Mouse (Mus musculus) thymus, adult 18-20 months (tissue): ENCODE results near the gene Ubap2l.

Experiments used
- DNase-seq, 2 experiments: peaks; one replicate each; pipeline ENCODE4 v3.0.0; 2022; ENCODE audit warnings: mixed read lengths in 2 of 2

Ubap2l gene

DNA sequence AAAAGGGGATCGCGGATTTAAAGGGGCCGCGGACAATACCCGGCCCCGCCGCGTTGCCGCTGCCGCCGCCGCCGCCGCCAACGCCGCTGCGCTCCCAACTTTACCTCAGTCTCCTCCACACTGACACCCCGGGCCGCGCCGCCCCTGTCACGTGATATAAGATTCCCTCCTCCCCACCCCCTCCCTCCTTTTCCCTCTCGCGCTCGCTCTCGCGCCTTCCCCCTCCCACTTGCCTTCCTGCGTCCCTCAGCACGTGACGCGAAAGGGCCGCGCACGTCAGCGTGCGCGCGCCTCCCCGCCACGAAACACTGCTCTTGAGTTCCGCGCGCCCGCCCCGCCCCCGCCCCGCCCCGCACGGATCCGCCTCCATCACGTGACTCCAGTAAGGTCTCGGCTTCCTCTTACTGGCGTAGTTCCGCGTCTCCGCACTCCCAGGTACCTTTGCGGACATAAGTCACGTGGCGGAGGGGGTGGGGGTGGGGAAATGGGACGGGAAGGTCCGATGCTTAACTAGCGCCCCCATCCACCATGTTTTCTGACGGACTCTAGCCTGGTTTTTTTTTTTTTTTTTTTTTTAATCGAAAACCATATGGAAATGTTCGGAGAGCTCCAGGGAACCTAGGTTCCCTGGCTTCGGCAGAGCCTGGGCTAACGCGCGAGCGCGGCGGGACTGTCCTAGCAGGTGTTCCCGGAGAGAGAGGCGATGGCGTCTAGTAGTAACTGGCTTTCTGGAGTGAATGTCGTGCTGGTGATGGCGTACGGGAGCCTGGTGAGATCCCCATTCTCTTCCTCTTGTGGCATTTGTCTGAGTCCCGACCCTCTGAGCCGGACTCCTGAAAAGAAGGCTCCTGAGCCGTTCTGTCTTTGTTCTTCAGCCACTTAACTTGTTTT lies at the start of gene Ubap2l:
Ubap2l (minus strand) TSS at position 278 of the 891 bp plus-strand sequence.
- peak; percentile 91 to 94 for DNase-seq

DNA sequence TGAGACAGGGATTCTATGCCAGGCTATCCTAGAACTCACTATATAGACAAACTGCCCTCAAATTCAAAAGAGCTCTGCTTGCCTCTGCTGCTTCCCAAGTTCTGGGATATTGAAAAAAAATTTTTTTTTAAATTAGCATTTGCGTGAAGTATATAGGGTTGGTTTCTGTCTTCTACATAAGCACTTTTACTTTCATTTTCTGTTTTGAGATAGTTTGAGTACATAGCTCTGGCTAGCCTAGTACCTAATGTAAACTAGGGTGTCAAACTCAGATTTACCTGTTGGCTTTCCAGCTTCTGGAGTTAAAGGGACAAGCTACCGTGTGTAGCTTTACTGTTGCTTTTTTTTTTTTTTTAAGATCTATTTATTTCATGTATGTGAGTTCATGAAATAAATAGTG lies 49.2 kb upstream of the Ubap2l start:
- DNase-seq, result no peak

DNA sequence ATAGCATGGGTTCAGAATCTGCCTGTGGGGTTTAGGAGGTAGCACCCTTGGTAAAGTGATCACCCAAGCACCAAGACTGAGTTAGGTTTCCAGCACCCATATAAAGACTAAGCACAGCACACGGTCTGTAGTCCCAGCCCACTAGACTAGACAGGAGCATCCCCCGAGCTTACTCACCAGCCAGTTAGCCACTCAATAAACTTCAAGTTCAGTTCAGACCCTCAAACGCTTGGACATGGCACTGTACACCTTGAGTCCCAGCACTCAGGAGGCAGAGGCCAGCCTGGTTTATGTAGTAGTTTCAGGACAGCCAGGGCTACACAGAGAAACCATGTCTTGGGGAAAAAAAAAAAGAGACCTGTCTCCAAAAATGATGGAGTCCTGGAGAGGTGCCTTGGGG lies 48.6 kb upstream of the Ubap2l start:
- no peak for DNase-seq

DNA sequence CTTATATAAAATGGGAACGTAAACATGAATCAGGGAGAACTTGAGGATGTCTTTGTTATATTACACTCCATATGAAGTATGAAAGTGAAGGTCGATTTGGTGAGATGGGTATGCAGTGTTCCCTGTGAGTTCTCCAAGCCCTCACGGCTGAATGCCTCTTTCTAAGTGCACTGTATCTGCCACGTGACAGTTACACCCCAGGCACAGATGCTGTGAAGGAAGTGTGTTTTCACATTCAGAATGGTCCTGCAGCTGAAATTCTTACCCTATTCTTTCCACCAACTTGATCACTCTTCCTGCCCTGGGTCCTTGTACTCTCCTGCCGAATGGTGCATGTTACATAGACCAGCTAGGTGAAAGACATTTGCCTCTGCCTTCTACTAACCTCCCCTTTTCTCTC lies 45.5 kb upstream of the Ubap2l start:
- DNase-seq, result no peak

DNA sequence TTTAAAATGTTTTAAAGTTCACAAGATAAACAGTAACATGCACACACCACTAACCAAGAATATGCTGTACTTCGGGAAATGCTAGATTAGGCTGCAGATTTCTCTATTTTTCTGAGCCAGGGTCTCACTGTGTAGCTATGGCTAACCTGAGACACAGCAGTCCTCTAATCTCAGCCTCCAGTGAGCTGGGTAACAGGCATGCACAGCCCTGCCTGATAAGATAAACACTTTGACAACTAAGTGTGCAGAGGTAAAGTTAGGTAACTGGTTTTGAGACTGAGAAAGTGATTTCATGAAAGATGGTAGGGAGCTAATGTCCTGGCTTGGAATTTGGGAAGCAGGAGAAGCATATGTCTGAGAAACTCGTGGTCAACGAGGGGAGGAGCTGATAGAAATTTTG lies 42.0 kb upstream of the Ubap2l start:
- no peak for DNase-seq

DNA sequence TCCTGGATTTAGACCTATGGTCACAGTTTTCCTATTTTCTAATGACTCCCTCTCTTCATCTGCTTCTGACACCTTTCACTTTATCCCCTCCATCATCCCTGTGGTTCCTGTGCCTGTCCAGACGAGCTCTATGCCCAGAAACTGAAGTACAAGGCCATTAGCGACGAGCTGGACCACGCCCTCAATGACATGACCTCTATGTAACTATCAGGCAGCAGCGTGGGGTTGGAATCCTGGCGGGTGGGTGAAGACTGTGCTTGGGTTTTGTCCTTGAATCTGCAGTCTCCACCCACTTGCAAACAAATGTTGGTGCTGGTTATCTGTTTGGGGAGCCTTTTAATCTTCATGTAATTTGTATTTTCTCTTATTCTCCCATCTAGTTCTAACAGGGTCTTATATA lies 38.5 kb upstream of the Ubap2l start:
- DNase-seq, result no peak

DNA sequence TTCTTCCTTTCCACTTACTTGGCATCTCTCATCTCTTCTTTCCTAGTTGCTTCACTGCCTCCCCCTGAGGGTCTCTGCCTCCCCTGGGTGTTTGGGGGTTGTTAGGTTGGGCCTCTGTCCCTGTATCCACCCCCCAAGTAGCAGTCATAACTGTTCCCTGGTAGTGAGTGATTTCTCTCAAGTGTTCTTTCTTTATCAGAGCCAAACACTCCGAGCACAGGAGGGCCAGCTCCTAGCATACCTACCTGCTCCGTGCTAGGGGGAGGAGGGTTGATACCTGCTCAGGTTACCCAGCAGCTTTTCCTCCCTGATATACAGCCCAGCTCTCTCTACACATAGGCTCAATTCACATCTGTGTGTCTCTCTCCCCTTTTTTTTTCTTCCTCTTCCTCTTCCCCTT lies 36.2 kb upstream of the Ubap2l start:
- DNase-seq, result no peak

DNA sequence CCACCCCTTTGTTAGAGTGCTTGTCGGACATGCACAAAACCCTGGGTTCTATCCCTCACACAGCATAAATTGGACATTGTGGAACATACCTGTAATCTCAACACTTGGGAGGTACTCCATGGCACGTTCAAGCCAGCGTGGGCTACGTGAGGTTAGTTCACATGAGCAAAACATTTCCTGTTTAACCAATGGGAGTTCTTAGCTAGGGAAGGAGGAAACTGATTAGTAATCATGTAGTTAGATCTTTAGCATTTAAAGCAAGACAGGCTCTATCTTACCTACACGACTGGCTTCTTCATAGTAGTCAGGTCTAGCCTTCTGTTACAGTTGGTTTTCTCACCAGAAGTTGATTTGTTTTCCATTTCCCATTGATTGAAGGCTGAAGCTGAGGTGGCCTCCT lies 33.6 kb upstream of the Ubap2l start:
- no peak for DNase-seq

DNA sequence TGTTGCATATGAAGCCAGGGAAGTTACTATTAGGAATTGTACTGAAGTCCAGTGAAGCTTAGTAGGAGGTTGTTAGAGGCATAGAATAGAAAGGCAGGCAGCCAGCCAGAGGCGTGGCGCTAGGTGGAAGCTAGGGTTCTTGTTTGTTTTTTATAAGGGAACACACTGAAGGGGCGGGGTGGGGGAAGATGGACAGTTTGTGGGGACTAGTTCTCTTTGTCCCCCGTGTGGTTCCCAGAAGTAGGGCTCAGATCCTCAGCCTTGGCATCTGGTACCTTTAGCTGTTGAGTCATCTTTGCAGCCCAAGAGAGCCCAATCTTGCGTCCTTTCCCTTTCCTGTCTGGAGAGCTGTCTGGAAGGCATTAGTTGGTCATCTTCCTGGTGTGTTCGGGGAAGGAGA lies 32.9 kb upstream of the Ubap2l start:
- DNase-seq, result no peak

DNA sequence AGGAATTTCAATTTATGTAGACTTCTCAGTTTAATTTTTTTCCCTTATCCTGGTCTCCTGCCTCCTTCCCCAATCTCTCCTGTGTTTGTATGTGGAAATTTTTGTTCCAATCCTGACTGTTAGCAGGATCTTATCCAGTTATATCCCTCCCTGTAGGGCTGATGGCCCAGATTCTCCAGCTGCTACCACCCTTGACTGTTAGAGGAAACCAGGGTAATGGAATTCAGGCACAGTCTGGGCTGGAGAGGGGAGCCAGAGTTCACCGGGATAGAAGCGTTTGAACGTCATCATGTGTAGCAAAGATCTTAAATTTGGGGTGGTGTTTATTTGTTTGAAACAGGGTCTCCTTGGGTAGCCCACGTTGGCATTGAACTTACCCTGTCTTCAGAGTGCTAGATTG lies 32.4 kb upstream of the Ubap2l start:
- no peak for DNase-seq

DNA sequence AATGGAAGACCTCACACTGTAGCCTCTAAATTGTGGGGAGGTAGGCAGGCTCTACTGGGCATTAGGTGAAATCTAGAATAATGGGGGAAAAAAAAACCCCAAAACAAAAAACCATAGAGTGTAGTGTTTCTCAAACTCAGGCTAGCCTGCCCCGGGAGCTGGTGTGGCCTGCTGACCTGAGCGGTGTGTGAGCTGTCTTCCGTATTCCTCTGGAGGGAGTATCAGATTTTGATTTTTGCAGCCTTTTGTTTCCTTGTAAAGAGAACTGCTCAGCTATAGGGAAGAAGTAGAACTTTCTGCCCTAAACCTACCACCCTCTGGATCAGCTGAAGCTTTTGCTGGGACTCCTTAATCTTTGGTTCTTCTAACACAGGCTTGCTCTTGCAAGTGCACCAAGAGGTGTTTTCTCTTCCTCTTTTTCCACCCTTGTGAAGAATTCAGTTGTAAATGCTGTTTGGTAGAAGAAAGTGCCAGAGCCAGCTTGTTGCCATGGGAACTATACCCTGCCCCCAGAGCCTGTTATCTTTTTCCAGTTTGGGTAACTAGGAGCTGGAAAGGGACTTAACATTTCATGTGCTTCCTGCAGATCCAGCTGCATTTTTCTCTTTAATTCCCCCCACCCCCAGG lies 31.4 kb upstream of the Ubap2l start:
- DNase-seq, result no peak

DNA sequence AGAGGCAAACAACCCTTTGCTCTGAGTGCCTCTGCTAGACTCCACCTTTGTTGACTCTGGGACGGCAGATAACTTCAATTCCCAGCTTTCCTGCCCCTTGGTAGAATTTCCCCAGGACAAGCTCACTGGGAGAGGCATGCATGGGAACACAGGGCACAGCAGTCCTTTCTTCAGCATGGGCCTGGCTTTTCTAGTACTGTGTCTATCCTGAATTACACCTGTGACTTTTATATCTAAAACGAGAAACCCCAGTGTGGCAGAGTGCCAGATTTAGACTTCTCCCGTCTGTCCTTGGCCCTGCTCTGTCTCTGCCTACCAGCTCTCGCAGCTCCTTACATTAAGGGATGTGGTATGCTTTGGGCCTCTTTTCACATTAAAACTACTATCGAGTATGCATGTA lies 30.6 kb upstream of the Ubap2l start:
- no peak for DNase-seq

DNA sequence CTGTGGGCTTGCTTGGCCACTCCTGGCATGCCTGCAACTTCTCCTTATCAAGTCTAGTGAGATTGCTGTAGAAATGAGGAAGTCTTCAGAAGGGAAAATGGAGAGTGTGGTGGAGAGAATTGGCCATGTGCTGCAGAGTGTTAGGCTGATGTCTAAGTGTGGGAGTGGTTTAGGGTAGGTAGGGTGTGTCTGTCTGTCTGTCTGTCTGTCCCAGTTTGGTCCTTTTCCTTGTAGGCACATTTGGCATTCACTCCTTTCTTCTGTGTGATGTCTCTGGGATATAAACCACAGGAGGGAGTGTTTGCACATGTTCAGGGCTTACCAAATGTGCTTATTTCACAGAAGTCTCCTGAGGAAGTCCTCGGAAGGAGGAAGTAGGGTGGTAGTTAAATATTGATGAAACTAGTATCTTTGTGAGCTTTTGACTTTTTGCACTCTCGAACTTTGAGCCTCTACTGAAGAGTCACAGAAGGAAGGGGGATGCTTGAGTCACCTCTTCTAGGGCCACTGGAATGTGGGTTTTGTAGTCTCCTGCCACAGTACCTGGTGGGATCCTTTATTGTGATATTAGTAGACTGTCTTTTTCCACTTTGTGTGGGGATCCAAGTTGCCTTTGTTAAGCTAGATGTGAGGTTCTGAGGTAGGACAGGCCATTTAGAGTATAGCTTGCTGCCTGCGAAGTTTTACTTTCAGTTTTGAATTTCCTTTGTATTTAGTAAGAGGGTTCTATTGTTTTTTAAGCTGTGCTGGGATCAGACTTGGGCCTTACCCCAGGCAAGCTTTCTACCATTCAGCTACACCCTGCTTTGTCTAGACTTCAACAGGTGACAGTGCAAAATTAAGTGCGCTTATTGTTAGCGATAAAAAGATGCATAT lies 29.2 kb upstream of the Ubap2l start:
- DNase-seq, result no peak

DNA sequence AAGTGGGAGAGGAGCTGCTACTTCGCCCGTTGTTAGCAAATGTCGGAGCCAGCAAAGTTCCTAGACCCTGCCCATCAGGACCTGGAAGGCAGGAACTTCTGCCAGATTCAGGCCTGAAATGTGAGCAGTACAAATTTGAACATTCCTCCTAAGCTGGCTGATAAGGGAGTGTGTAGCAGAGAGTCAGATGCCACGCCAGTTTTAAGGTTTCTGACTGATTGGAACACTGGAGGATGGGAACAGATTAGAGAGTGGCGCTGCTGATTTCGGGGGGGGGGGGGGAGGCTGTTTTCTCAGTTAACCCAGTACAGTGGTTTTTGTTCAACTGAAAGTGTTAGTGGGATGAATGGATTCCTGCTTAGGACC lies 28.1 kb upstream of the Ubap2l start:
- no peak for DNase-seq

DNA sequence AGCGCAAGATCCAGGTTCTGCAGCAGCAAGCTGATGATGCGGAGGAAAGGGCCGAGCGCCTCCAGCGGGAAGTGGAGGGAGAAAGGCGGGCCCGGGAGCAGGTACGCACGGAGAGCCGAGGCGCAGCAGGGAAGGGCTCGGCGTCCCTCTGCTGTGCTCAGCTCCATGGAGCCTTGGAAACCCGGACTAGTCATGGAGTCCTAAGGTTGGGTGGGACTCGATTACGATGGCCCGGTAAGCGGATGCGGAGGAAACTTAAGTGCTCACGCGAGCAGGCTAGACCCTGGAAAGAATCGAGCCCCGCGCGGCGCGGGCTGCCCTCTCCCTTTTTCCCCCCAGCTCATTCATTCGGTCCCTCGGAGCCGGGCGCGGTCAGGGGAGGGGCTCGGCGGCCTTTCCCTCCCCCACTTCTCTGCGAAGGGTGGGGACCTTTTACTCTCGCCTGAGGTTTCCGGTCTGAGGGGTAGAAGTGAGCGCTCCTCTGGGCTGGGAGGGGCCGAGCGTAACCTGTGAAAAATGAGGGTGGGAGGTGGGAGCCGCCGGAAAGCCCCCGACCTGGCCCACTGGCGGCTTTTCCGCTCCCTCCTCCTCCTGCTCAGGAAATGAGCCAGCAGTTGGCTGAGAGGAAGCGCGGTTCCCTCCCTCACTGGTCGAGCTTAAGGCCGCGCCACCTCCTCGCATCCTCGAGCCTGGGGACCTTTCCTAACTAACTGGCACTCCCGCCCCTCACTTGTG lies 27.5 kb upstream of the Ubap2l start:
- DNase-seq, result peak; percentile 85 to 91

DNA sequence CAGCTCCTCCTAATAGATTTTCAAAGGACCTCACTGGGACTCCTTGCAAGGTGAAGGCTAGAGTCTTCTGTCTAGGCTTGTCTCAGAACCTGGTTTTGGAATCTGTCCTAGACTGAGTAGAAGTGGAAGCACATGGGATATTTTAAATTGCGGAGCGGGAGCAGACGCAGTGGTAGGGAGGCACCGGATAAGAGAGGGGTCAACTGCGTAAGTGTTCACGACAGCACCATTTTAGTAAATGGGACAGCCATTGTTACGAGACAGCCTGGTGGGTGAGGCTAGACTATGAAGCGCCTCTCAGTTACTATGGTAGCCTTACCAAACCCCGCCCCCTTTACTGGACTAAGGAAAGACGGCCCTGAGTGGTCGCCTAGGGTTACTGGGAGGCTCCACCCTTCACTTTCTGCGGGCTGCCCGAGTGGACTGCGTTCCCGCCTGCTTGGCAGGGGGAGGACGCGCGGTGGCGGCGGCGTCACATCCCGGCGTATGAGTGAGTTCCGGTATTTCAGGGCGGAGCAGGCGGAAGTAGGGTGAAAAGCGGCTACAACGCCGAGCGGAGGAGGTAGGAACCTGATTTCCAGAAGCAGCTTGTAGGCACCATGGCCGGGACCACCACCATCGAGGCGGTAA lies 26.8 kb upstream of the Ubap2l start:
- peak; percentile 84 to 89 for DNase-seq

DNA sequence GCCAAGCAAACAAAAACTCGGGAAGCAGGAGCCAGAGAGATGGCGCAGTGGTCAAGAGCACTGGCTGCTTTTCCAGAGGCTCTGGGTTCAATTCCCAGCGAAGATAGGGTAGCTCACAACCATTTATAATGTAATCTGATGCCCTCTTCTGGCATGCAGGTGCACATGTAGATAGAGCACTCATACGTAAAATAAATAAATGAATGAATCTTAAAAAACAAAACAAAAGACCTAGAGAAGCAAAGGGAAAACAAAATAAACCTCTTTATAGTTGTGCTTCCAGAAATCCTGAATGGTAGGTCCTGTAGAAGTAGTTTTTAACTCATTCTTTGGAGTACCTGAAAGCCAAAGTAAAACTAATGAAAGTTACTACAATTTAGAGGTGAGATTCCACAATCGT lies 25.8 kb upstream of the Ubap2l start:
- no peak for DNase-seq

DNA sequence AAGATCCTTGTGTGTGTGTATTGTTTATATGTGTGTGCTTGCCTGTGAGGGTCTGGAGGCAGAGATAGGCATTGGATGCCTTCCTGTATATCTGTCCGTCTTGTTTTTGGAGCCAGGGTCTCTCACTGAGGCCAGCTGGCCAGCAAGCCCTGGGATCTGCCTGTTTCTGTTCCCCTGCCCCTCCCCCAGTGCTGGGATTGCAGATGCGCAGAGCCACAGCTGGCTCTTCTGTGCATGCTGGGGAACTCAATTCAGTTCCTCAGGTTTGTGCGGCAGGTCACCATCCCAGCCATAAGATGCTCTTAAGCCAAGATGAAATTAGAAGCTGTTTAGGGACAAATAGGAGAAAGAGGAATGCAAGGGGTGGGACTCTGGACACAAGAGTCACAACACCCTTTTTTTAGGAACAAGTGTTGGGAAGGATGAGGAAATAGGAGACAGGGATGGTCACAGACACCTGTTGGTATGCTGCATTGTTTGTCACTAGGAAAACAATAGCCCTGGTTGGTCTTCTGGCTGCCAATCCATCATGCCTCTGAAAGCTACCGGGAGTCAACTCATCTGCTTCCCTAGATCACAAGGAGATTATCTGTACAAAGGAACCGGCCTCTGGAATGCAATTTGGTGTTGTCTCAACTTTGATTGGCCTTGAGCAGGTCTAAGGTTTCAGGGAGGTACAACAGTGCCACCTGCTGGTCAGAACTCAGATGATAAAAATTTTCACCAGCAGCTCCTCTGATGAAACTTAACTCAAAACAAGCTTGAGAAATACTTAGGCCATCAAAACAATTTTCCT lies 24.7 kb upstream of the Ubap2l start:
- peak in 1 of 2 experiments; percentile 60 for DNase-seq

DNA sequence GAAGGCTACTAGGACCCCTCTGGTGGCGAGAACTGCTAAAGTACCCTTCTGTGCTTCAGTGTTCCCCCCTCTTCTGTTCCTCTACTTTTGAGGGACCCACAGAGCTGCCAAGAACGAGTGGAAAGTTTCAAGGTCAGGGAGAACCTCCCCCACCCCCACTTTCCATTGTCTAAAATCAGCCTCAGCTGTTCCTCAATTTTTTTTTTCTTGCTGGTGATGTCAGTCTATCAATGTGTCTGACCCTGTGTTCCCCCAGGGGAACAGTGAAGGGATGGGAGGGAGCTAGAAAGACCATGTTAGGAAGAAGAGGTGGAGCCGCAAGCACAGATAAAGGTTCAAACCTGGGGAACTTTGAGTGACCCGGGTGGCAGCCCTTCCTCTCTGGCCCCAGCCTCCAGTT lies 19.9 kb upstream of the Ubap2l start, which contains the start of gene Tpm3:
Tpm3 (plus strand) TSS at position 356 of the 400 bp plus-strand sequence.
- no peak for DNase-seq

DNA sequence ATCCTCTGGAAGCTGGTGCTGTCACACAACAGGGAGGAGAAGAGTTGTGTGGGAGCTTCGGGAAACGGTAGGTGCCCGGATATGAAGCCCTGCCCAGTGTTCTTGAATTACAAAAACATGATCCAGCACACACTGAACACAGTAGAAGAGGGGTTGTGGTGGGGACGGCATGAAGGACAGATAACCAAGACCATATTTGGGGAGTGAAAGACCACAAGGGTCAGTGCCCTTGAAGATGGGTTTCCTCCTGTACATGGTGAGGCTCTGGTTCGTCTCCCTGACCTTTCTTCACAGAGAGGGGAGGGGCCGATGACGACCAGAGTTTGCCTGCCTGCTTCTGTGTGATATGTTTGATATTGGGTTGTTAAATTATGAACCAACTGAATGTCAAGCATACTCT lies 17.3 kb upstream of the Ubap2l start:
- DNase-seq, result no peak

DNA sequence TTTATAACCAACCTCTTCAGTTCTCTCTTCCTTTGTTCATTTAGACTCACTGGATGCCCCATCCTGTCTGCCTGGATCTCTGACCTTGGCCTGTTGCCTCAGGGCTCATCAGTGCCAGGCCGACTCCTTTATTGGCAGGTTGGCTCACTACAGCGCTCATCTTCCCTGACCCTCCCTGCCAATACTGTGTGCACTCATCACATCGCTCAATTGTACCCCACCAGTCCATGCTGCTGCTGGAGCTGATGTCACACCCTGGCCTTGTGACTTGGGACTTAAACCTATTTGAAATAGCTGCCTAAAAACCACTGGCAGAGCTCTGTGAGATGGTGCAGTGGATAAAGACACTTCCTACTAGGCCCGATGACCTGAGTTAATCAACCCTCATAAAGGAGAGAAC lies 15.4 kb upstream of the Ubap2l start:
- DNase-seq, result no peak
